Mouse (Mus musculus): ENCODE results near the gene Cdc40. TPM values are rescaled to one million over a fixed set of nuclear protein-coding genes. Genes with fewer than 3 reads are reported as not detected.

The Cdc40 gene
- total and polyA plus RNA-seq, 2 experiments from 2014 or later: 18.0 to 19.0 TPM

- Histone ChIP-seq H3K4me1 (ENCODE audit: control insufficient read depth, insufficient read depth) (peaks cover 20% of the 10 kb centered on the region), H3K9me3 (replicated peaks; ENCODE audit: control insufficient read depth, low read length) (no peaks in the 10 kb centered on the region), H3K9ac (replicated peaks; ENCODE audit: low read depth, low read length) (no peak overlapping the region), H3K27me3 (ENCODE audit: control insufficient read depth, insufficient read depth, low read length) (no peaks in the 10 kb centered on the region), H3K4me3 (ENCODE audit: low read depth, low read length) (no peak overlapping the region), H3K27ac (ENCODE audit: low read depth) (peak overlapping the region; percentile 63), H3K4me2 (ENCODE audit: low read depth, low read length) (peak overlapping the region; percentile 99), H3K36me3 (replicated peaks; ENCODE audit: control insufficient read depth, insufficient read depth, low read length) (no peaks in the 10 kb centered on the region)
- TF ChIP-seq EP300 (IDR thresholded peaks at IDR 0.05; ENCODE audit: low read depth): no peak
- no peak for TF ChIP-seq CTCF (IDR thresholded peaks at IDR 0.05; ENCODE audit: low read depth)
- WGBS: 39% methylated on average over 3 of the region's 3 CpGs
- ATAC-seq (ENCODE audit: insufficient read depth, low read depth): no peak
- DNase-seq (ENCODE audit: low spot score): peak; percentile 64
These were observed 1.9 kb downstream of the Cdc40 start for GRCm38 (mm10) chr10:40881236-40881635.

GRCm38 (mm10) chr10:40879969-40880368, 3.1 kb downstream of the Cdc40 start:
- no peaks in the 10 kb centered on the region for H3K9me3 ChIP-seq (replicated peaks; ENCODE audit: control insufficient read depth, low read length)
- ATAC-seq (ENCODE audit: insufficient read depth, low read depth) (no peak), DNase-seq (ENCODE audit: low spot score) (no peak)
- H3K27me3 ChIP-seq (ENCODE audit: control insufficient read depth, insufficient read depth, low read length): no peaks in the 10 kb centered on the region
- no peak overlapping the region for H3K9ac ChIP-seq (replicated peaks; ENCODE audit: low read depth, low read length)
- H3K4me2 ChIP-seq (ENCODE audit: low read depth, low read length): no peak overlapping the region
- no peak for TF ChIP-seq EP300 (IDR thresholded peaks at IDR 0.05; ENCODE audit: low read depth)
- no peak for TF ChIP-seq CTCF (IDR thresholded peaks at IDR 0.05; ENCODE audit: low read depth)
- no peak overlapping the region for H3K4me3 ChIP-seq (ENCODE audit: low read depth, low read length)
- 59% methylated on average over 9 of the region's 9 CpGs for WGBS
- no peak overlapping the region for H3K27ac ChIP-seq (ENCODE audit: low read depth)
- peaks cover 20% of the 10 kb centered on the region for H3K4me1 ChIP-seq (ENCODE audit: control insufficient read depth, insufficient read depth)
- H3K36me3 ChIP-seq (replicated peaks; ENCODE audit: control insufficient read depth, insufficient read depth, low read length): peaks cover 5% of the 10 kb centered on the region; the same call in 1 of the 2 replicates

- no peak for DNase-seq (ENCODE audit: low spot score)
- Histone ChIP-seq H3K9me3 (replicated peaks; ENCODE audit: control insufficient read depth, low read length) (no peaks in the 10 kb centered on the region), H3K9ac (replicated peaks; ENCODE audit: low read depth, low read length) (no peak overlapping the region), H3K36me3 (replicated peaks; ENCODE audit: control insufficient read depth, insufficient read depth, low read length) (peaks cover 5% of the 10 kb centered on the region; the same call in 1 of the 2 replicates), H3K4me2 (ENCODE audit: low read depth, low read length) (no peak overlapping the region), H3K27ac (ENCODE audit: low read depth) (no peak overlapping the region), H3K4me3 (ENCODE audit: low read depth, low read length) (no peak overlapping the region), H3K4me1 (ENCODE audit: control insufficient read depth, insufficient read depth) (peaks cover 20% of the 10 kb centered on the region), H3K27me3 (ENCODE audit: control insufficient read depth, insufficient read depth, low read length) (no peaks in the 10 kb centered on the region)
- 59% methylated on average over 3 of the region's 3 CpGs for WGBS
- no peak for ATAC-seq (ENCODE audit: insufficient read depth, low read depth)
- TF ChIP-seq CTCF (IDR thresholded peaks at IDR 0.05; ENCODE audit: low read depth) (no peak), EP300 (IDR thresholded peaks at IDR 0.05; ENCODE audit: low read depth) (no peak)
These were observed 4.9 kb downstream of the Cdc40 start for GRCm38 (mm10) chr10:40878246-40878645.

- H3K27me3 ChIP-seq (ENCODE audit: control insufficient read depth, insufficient read depth, low read length): no peaks in the 10 kb centered on the region
- ATAC-seq (ENCODE audit: insufficient read depth, low read depth) (no peak), DNase-seq (ENCODE audit: low spot score) (no peak)
- no peaks in the 10 kb centered on the region for H3K9me3 ChIP-seq (replicated peaks; ENCODE audit: control insufficient read depth, low read length)
- no peak overlapping the region for H3K27ac ChIP-seq (ENCODE audit: low read depth)
- TF ChIP-seq CTCF (IDR thresholded peaks at IDR 0.05; ENCODE audit: low read depth): no peak
- TF ChIP-seq EP300 (IDR thresholded peaks at IDR 0.05; ENCODE audit: low read depth): no peak
- no peak overlapping the region for H3K4me3 ChIP-seq (ENCODE audit: low read depth, low read length)
- WGBS: 40% methylated on average over 2 of the region's 2 CpGs
- H3K4me2 ChIP-seq (ENCODE audit: low read depth, low read length): no peak overlapping the region
- H3K4me1 ChIP-seq (ENCODE audit: control insufficient read depth, insufficient read depth): 0 out of 2 replicates have a peak, but pooled peaks cover 12% of the 10 kb centered on the region
- H3K36me3 ChIP-seq (replicated peaks; ENCODE audit: control insufficient read depth, insufficient read depth, low read length): peaks cover 13% of the 10 kb centered on the region
- no peak overlapping the region for H3K9ac ChIP-seq (replicated peaks; ENCODE audit: low read depth, low read length)
These were observed 11.1 kb downstream of the Cdc40 start for GRCm38 (mm10) chr10:40872052-40872451.

GRCm38 (mm10) chr10:40871301-40871700, 11.8 kb downstream of the Cdc40 start:
- peaks cover 13% of the 10 kb centered on the region for H3K36me3 ChIP-seq (replicated peaks; ENCODE audit: control insufficient read depth, insufficient read depth, low read length)
- no peak for DNase-seq (ENCODE audit: low spot score)
- no peaks in the 10 kb centered on the region for H3K9me3 ChIP-seq (replicated peaks; ENCODE audit: control insufficient read depth, low read length)
- no peak for ATAC-seq (ENCODE audit: insufficient read depth, low read depth)
- no peak for TF ChIP-seq CTCF (IDR thresholded peaks at IDR 0.05; ENCODE audit: low read depth)
- TF ChIP-seq EP300 (IDR thresholded peaks at IDR 0.05; ENCODE audit: low read depth): no peak
- H3K9ac ChIP-seq (replicated peaks; ENCODE audit: low read depth, low read length): no peak overlapping the region
- H3K27me3 ChIP-seq (ENCODE audit: control insufficient read depth, insufficient read depth, low read length): no peaks in the 10 kb centered on the region
- H3K4me1 ChIP-seq (ENCODE audit: control insufficient read depth, insufficient read depth): 0 out of 2 replicates have a peak, but pooled peaks cover 12% of the 10 kb centered on the region
- 89% methylated on average over 2 of the region's 2 CpGs for WGBS
- no peak overlapping the region for H3K27ac ChIP-seq (ENCODE audit: low read depth)
- H3K4me2 ChIP-seq (ENCODE audit: low read depth, low read length): no peak overlapping the region
- H3K4me3 ChIP-seq (ENCODE audit: low read depth, low read length): no peak overlapping the region

- H3K36me3 ChIP-seq (replicated peaks; ENCODE audit: control insufficient read depth, insufficient read depth, low read length): peaks cover 17% of the 10 kb centered on the region
- no peaks in the 10 kb centered on the region for H3K27me3 ChIP-seq (ENCODE audit: control insufficient read depth, insufficient read depth, low read length)
- H3K9ac ChIP-seq (replicated peaks; ENCODE audit: low read depth, low read length): no peak overlapping the region
- 0 out of 2 replicates have a peak overlapping the region, but pooled peaks have one; percentile 43 for H3K27ac ChIP-seq (ENCODE audit: low read depth)
- H3K9me3 ChIP-seq (replicated peaks; ENCODE audit: control insufficient read depth, low read length): 0 out of 2 replicates have a peak, but pooled peaks cover 5% of the 10 kb centered on the region
- no peak overlapping the region for H3K4me2 ChIP-seq (ENCODE audit: low read depth, low read length)
- WGBS: 35% methylated on average over 2 of the region's 2 CpGs
- DNase-seq (ENCODE audit: low spot score) (peak; percentile 56), ATAC-seq (ENCODE audit: insufficient read depth, low read depth) (peak; percentile 81)
- no peak overlapping the region for H3K4me3 ChIP-seq (ENCODE audit: low read depth, low read length)
- no peak for TF ChIP-seq EP300 (IDR thresholded peaks at IDR 0.05; ENCODE audit: low read depth)
- TF ChIP-seq CTCF (IDR thresholded peaks at IDR 0.05; ENCODE audit: low read depth): no peak
- H3K4me1 ChIP-seq (ENCODE audit: control insufficient read depth, insufficient read depth): 0 out of 2 replicates have a peak, but pooled peaks cover 12% of the 10 kb centered on the region
These were observed 15.0 kb downstream of the Cdc40 start for GRCm38 (mm10) chr10:40868081-40868480.

All from heart, postnatal 0 days (tissue).